Mouse (Mus musculus): ENCODE results near the gene Arrb2.

DNA sequence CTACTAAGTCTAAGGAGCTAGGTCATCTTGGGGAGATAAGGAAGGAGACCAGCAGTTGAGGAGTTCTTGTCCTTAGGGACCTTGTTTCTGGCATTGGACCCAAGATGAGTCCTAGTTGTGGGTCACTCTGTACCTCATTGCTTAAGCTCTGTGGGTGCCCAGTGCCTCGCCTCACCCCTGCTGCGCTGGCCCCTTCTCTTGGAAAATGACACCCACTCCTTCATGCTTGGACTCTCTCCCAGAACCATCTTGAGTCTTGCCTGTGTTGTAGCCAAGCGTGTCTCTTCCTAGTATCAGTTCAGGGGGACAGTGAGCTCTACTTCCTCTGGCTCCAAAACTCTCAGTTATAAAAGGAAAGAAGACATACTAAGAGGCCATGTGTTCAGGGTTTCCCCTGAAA lies 56.7 kb downstream of the Arrb2 start:
- TF ChIP-seq GATA1 (IDR thresholded peaks at IDR 0.05; ENCODE audit: borderline replicate concordance, low read length) (no peak), FLI1 (IDR thresholded peaks at IDR 0.05; ENCODE audit: low read length) (no peak)
